Mouse (Mus musculus): ENCODE measurements around the gene Stra8. TPM values are rescaled to one million over a fixed set of nuclear protein-coding genes. Genes with fewer than 3 reads are reported as not detected.

Gene Stra8
- polyA plus RNA-seq, 1 experiment from 2014 or later: not detected

Other genes with a start within 250 kb of the Stra8 start
- gene Agbl3, start 139.7 kb upstream of the Stra8 start, polyA plus RNA-seq (2014; fragmentation: Nextera tagmentation; extraction: Ambion mirVana): 6.2 and 10.7 TPM in 2 replicates
- gene Tmem140, start 57.0 kb upstream of the Stra8 start, polyA plus RNA-seq (2014; fragmentation: Nextera tagmentation; extraction: Ambion mirVana): 0.64 and 1.0 TPM in 2 replicates
- 13.1 and 14.2 TPM in 2 replicates for gene Cyren, start 42.1 kb upstream of the Stra8 start, polyA plus RNA-seq (2014; fragmentation: Nextera tagmentation; extraction: Ambion mirVana)
- 7.3 and 11.0 TPM in 2 replicates for gene Wdr91, start 9.3 kb upstream of the Stra8 start, polyA plus RNA-seq (2014; fragmentation: Nextera tagmentation; extraction: Ambion mirVana)
- 0.44 and 0.61 TPM in 2 replicates for gene Slc23a4, start 68.2 kb downstream of the Stra8 start, polyA plus RNA-seq (2014; fragmentation: Nextera tagmentation; extraction: Ambion mirVana)
- 26.3 and 33.2 TPM in 2 replicates for gene Cnot4, start 213.6 kb downstream of the Stra8 start, polyA plus RNA-seq (2014; fragmentation: Nextera tagmentation; extraction: Ambion mirVana)

Data from kidney, embryonic 14.5 days (tissue).